Mouse (Mus musculus) bone marrow macrophage, adult 2 months (primary cell): ENCODE data around the gene St13.

Experiments used
- CTCF ChIP-seq: IDR thresholded peaks from 2 replicates; pipeline ENCODE4 v1.5.1; 2012; ENCODE audit warnings: low read depth, mild to moderate bottlenecking, low read length, moderate library complexity
- POLR2A ChIP-seq: IDR thresholded peaks from 2 replicates; pipeline ENCODE4 v1.6.1; 2012; ENCODE audit warnings: mild to moderate bottlenecking, low read depth, low read length, borderline replicate concordance

DNA sequence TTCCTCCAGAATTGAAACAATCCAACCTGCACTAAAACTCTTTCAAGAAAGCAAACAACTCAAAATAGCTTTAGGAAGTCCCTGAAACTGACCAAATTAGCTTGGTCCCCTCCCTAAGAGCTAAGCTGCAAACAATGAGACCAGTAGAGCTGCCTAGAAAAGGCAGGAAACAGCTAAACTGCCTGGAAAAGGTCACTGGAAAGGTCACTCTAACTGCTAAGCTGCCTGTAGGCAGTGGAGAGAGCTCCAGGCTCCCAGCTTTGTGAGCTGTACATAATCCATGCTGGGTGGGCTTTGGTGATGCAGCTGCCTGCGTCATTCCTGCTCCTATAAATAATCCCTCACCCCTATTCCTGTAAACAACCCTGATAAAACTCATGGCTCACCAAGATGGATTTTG is 29.5 kb downstream of the St13 start:
- TF ChIP-seq CTCF (no peak), POLR2A (no peak)
